Mouse (Mus musculus) intestine, postnatal 0 days (tissue): ENCODE measurements around the gene Dxo. TPM values are rescaled to one million over a fixed set of nuclear protein-coding genes. Genes with fewer than 3 reads are reported as not detected.
"Not testable (repeated sequence)": the region's sequence is repeated elsewhere in the genome, so short reads cannot be mapped to it uniquely, and the experiment has no call there.

ENCODE experiments used
- ATAC-seq: fragments of 200-750 bp; cut with Nextera tagmentation; 2 replicates; pipeline ENCODE4 v1.8.0; 2017; ENCODE audit warnings: mild to moderate bottlenecking, moderate TSS enrichment, moderate library complexity
- H3K27ac ChIP-seq: fragments of 300-500 bp; sonication (generic); 2 replicates; pipeline ENCODE4 v1.5.1; 2014; ENCODE audit warnings: mild to moderate bottlenecking, low read depth, low read length, moderate library complexity
- H3K27me3 ChIP-seq: fragments of 300-500 bp; sonication (generic); replicated peaks from 2 replicates; pipeline ENCODE4 v1.6.1; 2014; ENCODE audit warnings: low read length, mixed read lengths; ENCODE audit not compliant: control insufficient read depth, insufficient read depth
- H3K36me3 ChIP-seq: fragments of 300-500 bp; sonication (generic); 2 replicates; pipeline ENCODE4 v1.6.1; 2014; ENCODE audit warnings: mild to moderate bottlenecking, moderate library complexity; ENCODE audit not compliant: control insufficient read depth, insufficient read depth
- H3K4me1 ChIP-seq: fragments of 300-500 bp; sonication (generic); replicated peaks from 2 replicates; pipeline ENCODE4 v1.6.1; 2014; ENCODE audit warnings: antibody characterized with exemption, low read length, mixed read lengths; ENCODE audit not compliant: control insufficient read depth, insufficient read depth
- H3K4me2 ChIP-seq: fragments of 300-500 bp; sonication (generic); replicated peaks from 2 replicates; pipeline ENCODE4 v1.6.1; 2014; ENCODE audit warnings: low read depth, mild to moderate bottlenecking, moderate library complexity
- H3K4me3 ChIP-seq: fragments of 300-500 bp; sonication (generic); 2 replicates; pipeline ENCODE4 v1.5.1; 2014; ENCODE audit warnings: low read depth, low read length
- H3K9ac ChIP-seq: fragments of 300-500 bp; sonication (generic); 2 replicates; pipeline ENCODE4 v1.6.1; 2014; ENCODE audit warnings: mild to moderate bottlenecking, low read depth, low read length
- H3K9me3 ChIP-seq: fragments of 300-500 bp; sonication (generic); 2 replicates; pipeline ENCODE4 v1.6.1; 2016; ENCODE audit warnings: mixed run types; ENCODE audit not compliant: control insufficient read depth
- CTCF ChIP-seq: sonication (generic); IDR thresholded peaks from 2 replicates; pipeline ENCODE4 v1.5.1; 2016; ENCODE audit warnings: low read depth, mild to moderate bottlenecking, control low read depth, antibody characterized with exemption, moderate library complexity
- WGBS: fragments of 180-500 bp; shearing (Covaris S2); extraction: QIAGEN DNeasy Blood & Tissue Kit; methylation state at CpG from one replicate; pipeline ENCODE4 v1.1.7; 2014; 5-methylcytosine and 5-hydroxymethylcytosine counted together
- polyA plus RNA-seq: library from polyadenylated mRNA; unstranded; fragments of >200 nt; fragmentation: Nextera tagmentation; extraction: Ambion mirVana; gene quantifications from 2 replicates; pipeline ENCODE4 v1.2.1, GENCODE M21; 2015

Gene Dxo
- polyA plus RNA-seq, 1 experiment from 2014 or later = 44.2 TPM

DNA sequence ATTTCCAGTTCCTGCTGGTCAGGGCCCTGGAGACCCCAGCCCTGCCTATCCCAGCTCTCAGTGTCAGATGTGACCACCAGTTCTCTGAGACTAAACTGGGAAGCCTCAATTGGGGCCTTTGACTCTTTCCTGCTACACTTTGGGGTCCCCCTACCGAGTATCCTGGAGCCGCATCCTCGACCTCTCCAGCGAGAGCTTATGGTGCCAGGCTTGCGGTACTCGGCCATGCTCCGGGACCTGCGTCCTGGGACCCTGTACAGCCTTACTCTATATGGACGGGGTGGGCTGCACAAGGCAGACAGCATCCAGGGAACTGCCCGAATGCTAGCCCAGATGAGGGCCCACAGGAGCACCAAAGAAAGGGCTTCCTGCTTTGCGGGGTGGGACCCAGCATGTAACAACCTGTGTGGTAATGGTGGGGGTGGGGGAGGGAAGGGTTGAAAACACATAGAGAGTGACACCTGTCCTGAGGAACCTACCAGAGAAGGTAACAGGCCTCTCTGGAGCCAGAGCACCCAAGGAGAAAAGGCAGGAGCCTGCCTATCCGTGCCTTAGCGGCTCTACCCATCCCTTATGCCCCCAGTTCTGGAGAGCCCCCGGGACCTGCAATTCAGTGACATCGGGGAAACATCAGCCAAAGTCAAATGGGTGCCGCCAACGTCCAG is 37.8 kb upstream of the Dxo start:
- no peak overlapping the region for H3K4me3 ChIP-seq
- TF ChIP-seq CTCF = no peak
- no peak overlapping the region for H3K27ac ChIP-seq
- WGBS = 92% methylated on average over 14 of the region's 17 CpGs
- no peak for ATAC-seq
- no peak overlapping the region for H3K9ac ChIP-seq
- no peaks in the 10 kb centered on the region for H3K9me3 ChIP-seq
- H3K27me3 ChIP-seq = no peaks in the 10 kb centered on the region
- H3K4me2 ChIP-seq = no peak overlapping the region
- no peaks in the 10 kb centered on the region for H3K4me1 ChIP-seq
- H3K36me3 ChIP-seq = no peaks in the 10 kb centered on the region

DNA sequence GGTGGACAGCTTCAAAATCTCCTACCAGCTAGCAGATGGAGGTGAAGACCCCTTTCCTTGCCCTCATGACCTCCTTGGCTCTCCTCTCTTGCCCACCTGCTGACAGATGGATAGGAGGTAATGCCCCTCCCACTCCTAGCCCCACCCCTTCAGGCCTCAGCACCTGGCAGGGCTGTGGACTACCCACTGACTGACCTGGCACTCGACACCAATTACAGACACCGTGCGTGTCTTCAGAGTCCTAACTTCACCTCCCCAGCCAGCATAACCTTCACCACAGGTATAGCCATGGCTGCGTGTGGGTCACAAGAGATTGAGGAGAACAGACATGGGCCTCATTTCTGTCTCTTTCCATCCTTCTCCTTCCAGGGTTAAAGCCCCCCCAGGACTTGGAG is 37.3 kb upstream of the Dxo start:
- Histone ChIP-seq H3K9ac (no peak overlapping the region), H3K4me3 (no peak overlapping the region), H3K4me1 (no peaks in the 10 kb centered on the region), H3K36me3 (no peaks in the 10 kb centered on the region), H3K9me3 (no peaks in the 10 kb centered on the region), H3K27ac (no peak overlapping the region), H3K4me2 (no peak overlapping the region), H3K27me3 (no peaks in the 10 kb centered on the region)
- 83% methylated on average over 4 of the region's 4 CpGs for WGBS
- no peak for TF ChIP-seq CTCF
- no peak for ATAC-seq

DNA sequence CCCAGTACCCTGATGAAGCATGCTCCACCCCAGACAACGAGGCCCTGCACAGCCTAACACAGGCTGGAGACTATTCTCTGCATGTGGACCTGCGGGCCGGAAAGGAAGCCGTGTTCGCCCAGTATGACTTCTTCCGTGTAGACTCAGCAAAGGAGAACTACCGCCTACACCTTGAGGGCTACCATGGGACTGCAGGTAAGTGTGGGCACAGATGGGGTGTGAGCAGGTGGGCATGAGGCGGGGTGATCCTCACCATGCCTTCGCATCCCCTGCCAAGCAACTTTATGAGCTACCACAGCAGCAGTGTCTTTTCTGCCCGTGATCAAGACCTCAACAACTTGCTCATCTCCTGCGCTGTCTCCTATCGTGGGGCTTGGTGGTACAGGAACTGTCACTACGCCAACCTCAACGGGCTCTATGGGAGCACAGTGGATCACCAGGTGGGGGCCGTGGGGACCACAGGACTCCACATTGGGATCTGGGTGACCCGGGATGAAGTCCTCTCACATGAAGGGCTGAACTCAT is 36.0 kb upstream of the Dxo start:
- H3K4me1 ChIP-seq, H3K27ac ChIP-seq, H3K36me3 ChIP-seq, H3K9me3 ChIP-seq, ATAC-seq, H3K4me2 ChIP-seq, H3K4me3 ChIP-seq, H3K27me3 ChIP-seq, H3K9ac ChIP-seq: not testable (repeated sequence)
- WGBS = 90% methylated on average over 14 of the region's 16 CpGs

DNA sequence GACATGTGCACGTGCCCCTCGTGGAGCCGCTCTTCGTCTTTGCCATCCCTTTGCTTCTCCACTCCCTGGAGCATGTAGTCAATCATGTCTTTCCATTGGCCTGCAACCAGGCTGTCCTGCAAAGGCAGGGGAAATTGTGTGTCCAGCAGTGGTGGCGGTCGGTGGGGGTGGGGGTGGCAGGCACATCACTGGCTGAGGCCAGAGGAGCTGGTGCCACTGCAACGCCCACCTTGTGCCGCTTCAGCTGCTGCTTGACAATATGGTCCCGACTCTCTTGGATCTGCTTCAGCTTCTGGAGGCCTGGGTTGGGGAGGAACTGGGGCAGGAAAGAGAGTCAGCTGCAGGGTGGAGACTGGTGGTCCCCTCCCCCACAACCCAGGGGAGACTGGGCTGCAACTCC is 34.1 kb upstream of the Dxo start:
- H3K9ac ChIP-seq, H3K4me3 ChIP-seq, H3K36me3 ChIP-seq, H3K4me1 ChIP-seq, H3K27ac ChIP-seq, H3K27me3 ChIP-seq, ATAC-seq, H3K9me3 ChIP-seq, H3K4me2 ChIP-seq: not testable (repeated sequence)
- WGBS = 88% methylated on average over 9 of the region's 9 CpGs

DNA sequence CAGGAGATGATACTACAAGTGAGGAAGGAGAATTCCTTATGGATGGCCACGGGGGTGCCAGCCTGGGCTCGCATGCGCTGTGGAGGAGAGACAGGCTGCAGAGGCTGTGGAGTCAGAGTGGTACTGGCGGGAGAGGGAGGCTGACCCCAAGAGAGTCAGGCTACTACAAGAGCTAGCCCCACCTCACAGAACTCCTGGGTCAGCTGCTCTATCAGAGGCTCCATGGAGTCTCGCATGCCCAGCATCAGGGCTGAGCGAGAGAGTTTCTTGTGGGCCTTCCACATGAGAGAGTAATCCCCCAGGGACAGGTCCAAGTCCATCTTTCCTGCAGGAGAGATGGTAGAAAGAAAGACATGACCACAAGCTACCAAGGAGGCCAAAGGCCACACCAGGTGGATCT is 33.5 kb upstream of the Dxo start:
- not testable (repeated sequence) for H3K9ac ChIP-seq

DNA sequence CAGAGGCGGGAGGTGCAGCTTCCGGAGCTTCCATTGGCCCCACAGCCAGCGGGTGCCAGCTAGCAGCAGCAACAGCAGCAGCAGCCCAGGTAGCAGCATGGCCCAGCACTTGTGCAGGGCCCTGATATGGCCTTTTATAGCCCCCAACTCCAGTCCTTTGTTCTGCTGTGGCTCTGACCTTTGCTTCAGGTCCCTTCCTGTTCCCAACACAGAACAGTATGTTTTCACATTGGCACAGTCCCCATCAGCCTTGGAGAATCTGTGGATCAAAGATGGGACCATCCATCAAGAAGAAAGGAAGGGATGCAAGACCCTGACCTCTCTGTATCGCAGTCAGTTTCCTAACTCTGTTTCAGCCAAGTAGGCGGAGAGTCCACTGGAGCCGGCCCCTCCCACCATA is 32.5 kb upstream of the Dxo start, which contains the start of gene Cyp21a1:
Gene Cyp21a1 (minus strand): TSS at position 261 of the 400 bp plus-strand sequence.
- not testable (repeated sequence) for ATAC-seq, H3K9ac ChIP-seq, H3K27me3 ChIP-seq, H3K4me2 ChIP-seq, H3K36me3 ChIP-seq, H3K9me3 ChIP-seq, H3K27ac ChIP-seq, H3K4me1 ChIP-seq, H3K4me3 ChIP-seq
- 89% methylated on average over 4 of the region's 6 CpGs for WGBS

More for the DNA sequence above, 33.5 kb upstream of the Dxo start:
- not testable (repeated sequence) for H3K4me1 ChIP-seq, H3K27me3 ChIP-seq, H3K4me3 ChIP-seq, H3K4me2 ChIP-seq, ATAC-seq, H3K27ac ChIP-seq, H3K9me3 ChIP-seq, H3K36me3 ChIP-seq
- 93% methylated on average over 6 of the region's 6 CpGs for WGBS
